Mouse (Mus musculus): ENCODE results near the gene Phkg2. TPM values are rescaled to one million over a fixed set of nuclear protein-coding genes. Genes with fewer than 3 reads are reported as not detected.
"Not testable (repeated sequence)": the region's sequence is repeated elsewhere in the genome, so short reads cannot be mapped to it uniquely, and the experiment has no call there.

The Phkg2 gene
- polyA plus RNA-seq, 1 experiment from 2014 or later: 36.9 TPM

GRCm38 (mm10) chr7:127614091-127614490, 41.0 kb downstream of the Phkg2 start:
- Histone ChIP-seq H3K9ac (ENCODE audit: low read length) (peak overlapping the region; percentile 99), H3K4me1 (replicated peaks; ENCODE audit: control insufficient read depth, insufficient read depth, low read length) (peaks cover 15% of the 10 kb centered on the region), H3K4me3 (ENCODE audit: low read length) (peak overlapping the region; percentile 100), H3K4me2 (ENCODE audit: low read depth, low read length) (peak overlapping the region; percentile 89), H3K36me3 (ENCODE audit: control insufficient read depth, insufficient read depth, low read length) (peaks cover 33% of the 10 kb centered on the region), H3K9me3 (ENCODE audit: control insufficient read depth, low read length) (peaks cover 10% of the 10 kb centered on the region), H3K27me3 (ENCODE audit: control insufficient read depth, insufficient read depth, low read depth, low read length) (no peaks in the 10 kb centered on the region), H3K27ac (ENCODE audit: low read length) (peak overlapping the region; percentile 88; the same call in 1 of the 2 replicates)
- ATAC-seq (ENCODE audit: low read depth): no peak
- 16% methylated on average over 8 of the region's 8 CpGs for WGBS

- WGBS: 0% methylated on average over 32 of the region's 44 CpGs
- H3K4me2 ChIP-seq (ENCODE audit: low read depth, low read length): peak overlapping the region; percentile 89
- H3K4me1 ChIP-seq (replicated peaks; ENCODE audit: control insufficient read depth, insufficient read depth, low read length): peaks cover 15% of the 10 kb centered on the region
- peaks cover 10% of the 10 kb centered on the region for H3K9me3 ChIP-seq (ENCODE audit: control insufficient read depth, low read length)
- peak overlapping the region; percentile 100 for H3K4me3 ChIP-seq (ENCODE audit: low read length)
- peak overlapping the region; percentile 99 for H3K9ac ChIP-seq (ENCODE audit: low read length)
- peaks cover 33% of the 10 kb centered on the region for H3K36me3 ChIP-seq (ENCODE audit: control insufficient read depth, insufficient read depth, low read length)
- ATAC-seq (ENCODE audit: low read depth): peak; percentile 66
- H3K27me3 ChIP-seq (ENCODE audit: control insufficient read depth, insufficient read depth, low read depth, low read length): no peaks in the 10 kb centered on the region
- H3K27ac ChIP-seq (ENCODE audit: low read length): peak overlapping the region; percentile 88
Observed at GRCm38 (mm10) chr7:127614511-127614890, 41.4 kb downstream of the Phkg2 start.

- WGBS: 1% methylated on average over 44 of the region's 50 CpGs
- H3K4me3 ChIP-seq (ENCODE audit: low read length): peak within 1 kb of the TSS; percentile 100
- H3K9me3 ChIP-seq (ENCODE audit: control insufficient read depth, low read length): peaks cover 10% of the 10 kb centered on the region
- H3K4me1 ChIP-seq (replicated peaks; ENCODE audit: control insufficient read depth, insufficient read depth, low read length): peaks cover 15% of the 10 kb centered on the region
- H3K36me3 ChIP-seq (ENCODE audit: control insufficient read depth, insufficient read depth, low read length): peaks cover 28% of the 10 kb centered on the region
- no peaks in the 10 kb centered on the region for H3K27me3 ChIP-seq (ENCODE audit: control insufficient read depth, insufficient read depth, low read depth, low read length)
- peak; percentile 94 for ATAC-seq (ENCODE audit: low read depth)
- peak within 1 kb of the TSS; percentile 89 for H3K4me2 ChIP-seq (ENCODE audit: low read depth, low read length)
- peak within 1 kb of the TSS; percentile 99 for H3K9ac ChIP-seq (ENCODE audit: low read length)
- H3K27ac ChIP-seq (ENCODE audit: low read length): peak within 1 kb of the TSS; percentile 88
Observed at GRCm38 (mm10) chr7:127614891-127615843, 42.0 kb downstream of the Phkg2 start, which contains the start of gene Zfp629. Zfp629 (minus strand) TSS chr7:127615797.

- ATAC-seq (ENCODE audit: low read depth): no peak
- H3K9ac ChIP-seq (ENCODE audit: low read length): no peak overlapping the region
- 56% methylated on average over 1 of the region's 1 CpGs for WGBS
- no peak overlapping the region for H3K27ac ChIP-seq (ENCODE audit: low read length)
- peaks cover 15% of the 10 kb centered on the region for H3K4me1 ChIP-seq (replicated peaks; ENCODE audit: control insufficient read depth, insufficient read depth, low read length)
- peaks cover 8% of the 10 kb centered on the region for H3K9me3 ChIP-seq (ENCODE audit: control insufficient read depth, low read length)
- no peak overlapping the region for H3K4me2 ChIP-seq (ENCODE audit: low read depth, low read length)
- peaks cover 16% of the 10 kb centered on the region for H3K36me3 ChIP-seq (ENCODE audit: control insufficient read depth, insufficient read depth, low read length)
- no peak overlapping the region for H3K4me3 ChIP-seq (ENCODE audit: low read length)
- no peaks in the 10 kb centered on the region for H3K27me3 ChIP-seq (ENCODE audit: control insufficient read depth, insufficient read depth, low read depth, low read length)
Observed at GRCm38 (mm10) chr7:127616336-127616735, 43.2 kb downstream of the Phkg2 start.

- H3K36me3 ChIP-seq (ENCODE audit: control insufficient read depth, insufficient read depth, low read length): peaks cover 10% of the 10 kb centered on the region
- no peak overlapping the region for H3K27ac ChIP-seq (ENCODE audit: low read length)
- no peaks in the 10 kb centered on the region for H3K27me3 ChIP-seq (ENCODE audit: control insufficient read depth, insufficient read depth, low read depth, low read length)
- 39% methylated on average over 1 of the region's 1 CpGs for WGBS
- H3K4me2 ChIP-seq (ENCODE audit: low read depth, low read length): no peak overlapping the region
- H3K9ac ChIP-seq (ENCODE audit: low read length): no peak overlapping the region
- H3K4me1 ChIP-seq (replicated peaks; ENCODE audit: control insufficient read depth, insufficient read depth, low read length): peaks cover 15% of the 10 kb centered on the region
- no peak for ATAC-seq (ENCODE audit: low read depth)
- H3K4me3 ChIP-seq (ENCODE audit: low read length): no peak overlapping the region
- H3K9me3 ChIP-seq (ENCODE audit: control insufficient read depth, low read length): peaks cover 4% of the 10 kb centered on the region
Observed at GRCm38 (mm10) chr7:127616881-127617280, 43.7 kb downstream of the Phkg2 start.

- Histone ChIP-seq H3K4me1 (replicated peaks; ENCODE audit: control insufficient read depth, insufficient read depth, low read length) (peaks cover 15% of the 10 kb centered on the region), H3K9ac (ENCODE audit: low read length) (no peak overlapping the region)
- ATAC-seq (ENCODE audit: low read depth): no peak
Observed at GRCm38 (mm10) chr7:127617962-127618361, 44.8 kb downstream of the Phkg2 start.

GRCm38 (mm10) chr7:127618402-127618801, 45.3 kb downstream of the Phkg2 start:
- peaks cover 15% of the 10 kb centered on the region for H3K4me1 ChIP-seq (replicated peaks; ENCODE audit: control insufficient read depth, insufficient read depth, low read length)
- not testable (repeated sequence) for ATAC-seq (ENCODE audit: low read depth); H3K4me3 ChIP-seq (ENCODE audit: low read length); H3K9me3 ChIP-seq (ENCODE audit: control insufficient read depth, low read length); H3K9ac ChIP-seq (ENCODE audit: low read length); H3K4me2 ChIP-seq (ENCODE audit: low read depth, low read length); H3K36me3 ChIP-seq (ENCODE audit: control insufficient read depth, insufficient read depth, low read length); H3K27me3 ChIP-seq (ENCODE audit: control insufficient read depth, insufficient read depth, low read depth, low read length); H3K27ac ChIP-seq (ENCODE audit: low read length)
- 84% methylated on average over 7 of the region's 8 CpGs for WGBS

More at GRCm38 (mm10) chr7:127617962-127618361, 44.8 kb downstream of the Phkg2 start:
- H3K27ac ChIP-seq (ENCODE audit: low read length): no peak overlapping the region
- no peaks in the 10 kb centered on the region; the same call in 1 of the 2 replicates for H3K36me3 ChIP-seq (ENCODE audit: control insufficient read depth, insufficient read depth, low read length)
- WGBS: 47% methylated on average over 2 of the region's 2 CpGs
- H3K4me2 ChIP-seq (ENCODE audit: low read depth, low read length): no peak overlapping the region
- H3K9me3 ChIP-seq (ENCODE audit: control insufficient read depth, low read length): no peaks in the 10 kb centered on the region
- H3K4me3 ChIP-seq (ENCODE audit: low read length): no peak overlapping the region
- H3K27me3 ChIP-seq (ENCODE audit: control insufficient read depth, insufficient read depth, low read depth, low read length): no peaks in the 10 kb centered on the region

- no peak overlapping the region for H3K27ac ChIP-seq (ENCODE audit: low read length)
- no peak for ATAC-seq (ENCODE audit: low read depth)
- no peaks in the 10 kb centered on the region for H3K9me3 ChIP-seq (ENCODE audit: control insufficient read depth, low read length)
- H3K27me3 ChIP-seq (ENCODE audit: control insufficient read depth, insufficient read depth, low read depth, low read length): no peaks in the 10 kb centered on the region
- H3K4me2 ChIP-seq (ENCODE audit: low read depth, low read length): no peak overlapping the region
- no peak overlapping the region for H3K4me3 ChIP-seq (ENCODE audit: low read length)
- no peak overlapping the region for H3K9ac ChIP-seq (ENCODE audit: low read length)
- 94% methylated on average over 7 of the region's 7 CpGs for WGBS
- no peaks in the 10 kb centered on the region for H3K36me3 ChIP-seq (ENCODE audit: control insufficient read depth, insufficient read depth, low read length)
- H3K4me1 ChIP-seq (replicated peaks; ENCODE audit: control insufficient read depth, insufficient read depth, low read length): no peaks in the 10 kb centered on the region
Observed at GRCm38 (mm10) chr7:127626039-127626438, 52.9 kb downstream of the Phkg2 start.

GRCm38 (mm10) chr7:127626471-127626870, 53.3 kb downstream of the Phkg2 start:
- no peak overlapping the region for H3K27ac ChIP-seq (ENCODE audit: low read length)
- H3K9ac ChIP-seq (ENCODE audit: low read length): no peak overlapping the region
- no peak overlapping the region for H3K4me3 ChIP-seq (ENCODE audit: low read length)
- WGBS: 88% methylated on average over 4 of the region's 4 CpGs
- no peak overlapping the region for H3K4me2 ChIP-seq (ENCODE audit: low read depth, low read length)
- H3K27me3 ChIP-seq (ENCODE audit: control insufficient read depth, insufficient read depth, low read depth, low read length): no peaks in the 10 kb centered on the region
- no peaks in the 10 kb centered on the region for H3K36me3 ChIP-seq (ENCODE audit: control insufficient read depth, insufficient read depth, low read length)
- no peaks in the 10 kb centered on the region for H3K4me1 ChIP-seq (replicated peaks; ENCODE audit: control insufficient read depth, insufficient read depth, low read length)
- ATAC-seq (ENCODE audit: low read depth): no peak
- H3K9me3 ChIP-seq (ENCODE audit: control insufficient read depth, low read length): no peaks in the 10 kb centered on the region

All from lung, embryonic 16.5 days (tissue).